Mouse (Mus musculus): ENCODE measurements around the gene Frmd6.

Frmd6 gene

DNA sequence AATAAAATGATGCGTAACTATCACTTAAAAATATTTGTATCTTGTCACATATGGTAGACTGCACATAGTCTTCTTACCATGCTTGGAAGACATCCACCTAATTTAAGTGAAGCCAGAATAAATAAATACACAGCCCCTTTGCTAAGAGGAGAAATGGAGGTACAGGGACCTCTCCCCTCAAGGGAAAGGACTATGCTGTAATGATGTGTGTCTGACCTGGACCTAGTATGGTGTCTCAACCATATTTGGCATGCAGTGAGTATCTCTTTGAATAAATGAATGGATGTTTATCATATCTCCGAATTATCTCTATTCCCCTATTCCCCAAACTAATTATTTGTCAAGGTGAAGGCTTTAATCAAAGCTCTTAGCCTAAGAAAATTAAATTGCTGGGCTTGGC is 15.4 kb upstream of the Frmd6 start:
- no peak for DNase-seq (ENCODE audit: low spot score)

DNA sequence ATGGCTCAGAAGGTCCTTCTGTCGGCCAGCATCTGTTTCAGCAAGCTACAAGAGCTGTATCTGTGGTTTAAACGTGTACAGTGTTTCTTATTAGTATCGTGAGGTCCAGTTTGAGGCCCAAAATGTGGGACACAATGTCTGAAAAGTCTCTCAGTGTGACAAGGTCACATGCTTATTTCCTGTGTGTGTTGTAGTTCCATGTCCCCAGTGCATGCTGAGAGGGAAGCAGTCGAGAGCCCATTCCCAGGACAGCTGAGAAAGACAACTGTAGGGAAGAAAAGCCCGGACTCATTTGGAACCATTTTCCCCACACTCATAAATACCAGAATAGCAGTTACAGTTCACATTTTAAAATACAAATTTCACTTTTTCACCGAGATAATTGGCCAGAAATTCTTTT is 13.5 kb upstream of the Frmd6 start:
- DNase-seq (ENCODE audit: low spot score), result no peak

DNA sequence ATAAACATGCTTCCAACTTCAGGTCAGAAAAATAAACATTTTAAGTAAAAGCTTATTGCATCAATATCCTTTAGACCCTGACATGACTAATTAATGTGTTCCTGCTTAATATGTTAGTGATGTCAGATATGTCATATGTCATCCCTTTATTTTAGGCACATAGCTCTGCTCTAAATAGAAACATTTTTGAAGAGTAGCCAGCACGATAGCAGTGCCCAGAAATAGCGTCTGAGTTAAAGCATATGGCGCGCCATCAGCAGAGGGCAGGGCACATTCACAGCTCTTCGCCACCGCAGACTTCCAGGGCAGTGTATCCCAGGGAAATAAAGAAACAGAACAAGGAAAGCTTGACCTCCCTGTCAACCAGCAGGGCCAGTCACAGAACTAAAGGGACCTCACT is 13.1 kb upstream of the Frmd6 start:
- no peak for DNase-seq (ENCODE audit: low spot score)

DNA sequence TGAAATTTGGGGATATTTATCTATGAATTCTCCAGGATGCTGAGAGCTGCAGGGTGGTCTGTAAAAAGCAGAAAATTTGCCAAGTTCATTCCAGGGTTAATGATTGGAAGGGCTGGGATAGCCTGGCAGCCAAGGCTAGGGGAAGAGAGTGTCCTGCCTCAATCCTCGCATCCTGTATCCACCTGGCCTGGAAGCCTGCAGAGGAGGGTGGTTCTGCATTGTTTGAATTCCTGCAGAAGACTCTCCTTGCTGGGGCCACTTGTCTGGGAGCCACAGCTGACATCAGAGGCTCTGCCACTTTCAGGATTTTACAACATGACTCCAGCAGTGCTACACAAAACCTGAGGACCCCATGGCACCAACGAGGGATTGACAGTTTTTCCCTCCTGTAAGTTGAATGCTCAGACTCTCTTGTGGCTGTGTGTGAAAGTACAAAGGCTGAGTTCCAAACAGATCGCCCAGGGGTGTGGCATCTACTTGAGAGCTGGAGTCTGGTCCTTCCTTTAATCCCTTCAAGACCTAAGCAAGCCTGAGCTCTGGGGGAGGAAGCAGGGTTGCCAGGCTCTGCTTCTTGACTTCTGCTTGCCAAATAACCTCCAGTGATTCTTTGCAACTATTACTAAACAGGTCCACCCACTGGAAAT is 12.4 kb upstream of the Frmd6 start:
- DNase-seq (ENCODE audit: low spot score), result no peak

DNA sequence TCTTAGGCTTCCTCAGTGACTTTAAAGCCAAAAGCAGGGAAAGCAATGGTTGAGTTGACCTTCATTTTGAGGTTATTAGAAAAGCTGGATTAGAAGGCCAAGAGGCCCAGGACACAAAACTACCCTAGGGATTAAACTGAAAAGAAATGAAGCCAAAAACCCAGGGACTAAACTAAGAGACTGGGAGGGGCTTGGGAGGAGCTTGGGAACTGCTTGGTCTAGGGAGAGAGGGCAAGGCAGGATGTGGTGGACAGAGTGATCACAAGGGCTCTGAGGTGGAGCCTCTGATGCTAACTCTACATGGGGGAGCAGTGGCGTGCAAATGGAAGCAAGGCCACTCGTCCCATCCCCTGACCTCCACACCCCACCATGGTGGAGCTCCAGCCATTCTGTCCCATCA is 8.6 kb upstream of the Frmd6 start:
- DNase-seq (ENCODE audit: low spot score), result no peak

DNA sequence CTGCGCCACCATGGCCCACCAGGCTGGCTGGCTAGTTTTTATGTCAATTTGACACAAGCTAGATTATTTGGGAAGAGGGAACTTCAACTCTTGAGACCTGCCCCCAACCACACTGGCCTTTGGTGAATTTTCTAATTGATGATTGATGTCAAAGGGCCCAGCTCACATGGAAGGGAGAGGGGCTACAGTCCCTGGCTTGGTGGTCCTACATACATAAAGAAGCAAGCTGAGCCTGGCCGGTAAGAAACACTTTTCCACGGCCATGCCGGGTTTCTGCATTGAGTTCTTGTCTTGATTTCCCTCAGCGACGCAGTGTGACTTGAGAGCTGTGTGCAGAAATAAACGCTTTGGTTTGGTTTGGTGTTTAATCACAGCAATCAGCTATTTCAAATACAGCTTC is 1.3 kb upstream of the Frmd6 start:
- DNase-seq (ENCODE audit: low spot score), result no peak

DNA sequence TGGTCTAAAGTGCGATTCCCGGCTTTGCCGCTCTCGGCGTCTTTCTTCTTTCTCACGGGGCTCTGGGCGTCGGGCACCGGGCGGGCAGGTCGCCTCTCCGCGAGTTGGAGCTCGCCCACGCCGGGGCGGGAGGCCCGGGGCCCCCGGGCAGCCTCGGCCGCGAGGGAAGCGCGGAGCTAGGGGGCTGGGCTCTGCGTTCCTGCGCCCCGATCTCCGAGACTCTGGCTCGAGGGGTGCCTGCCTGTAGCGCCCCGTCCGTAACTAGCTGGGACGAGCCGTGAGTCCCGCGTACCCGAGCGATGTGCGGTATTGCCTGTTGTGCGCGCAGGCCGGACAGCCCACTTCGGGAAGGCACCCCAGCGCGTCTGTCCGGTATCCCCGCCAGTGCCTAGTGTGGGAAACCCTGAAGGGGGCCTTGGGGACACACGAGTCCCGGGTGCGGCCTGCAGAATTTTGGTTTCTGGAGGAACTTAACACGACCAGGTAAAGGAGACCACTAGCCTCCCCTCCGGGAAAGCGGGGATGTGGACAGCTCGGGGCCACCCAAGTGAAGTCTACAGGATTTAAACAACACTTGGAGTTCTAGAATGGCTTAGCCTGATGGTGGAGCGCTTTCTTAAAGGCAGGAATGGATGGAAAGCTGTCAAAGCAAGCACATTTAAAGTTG is 470 bp downstream of the Frmd6 start:
- no peak for DNase-seq (ENCODE audit: low spot score)

DNA sequence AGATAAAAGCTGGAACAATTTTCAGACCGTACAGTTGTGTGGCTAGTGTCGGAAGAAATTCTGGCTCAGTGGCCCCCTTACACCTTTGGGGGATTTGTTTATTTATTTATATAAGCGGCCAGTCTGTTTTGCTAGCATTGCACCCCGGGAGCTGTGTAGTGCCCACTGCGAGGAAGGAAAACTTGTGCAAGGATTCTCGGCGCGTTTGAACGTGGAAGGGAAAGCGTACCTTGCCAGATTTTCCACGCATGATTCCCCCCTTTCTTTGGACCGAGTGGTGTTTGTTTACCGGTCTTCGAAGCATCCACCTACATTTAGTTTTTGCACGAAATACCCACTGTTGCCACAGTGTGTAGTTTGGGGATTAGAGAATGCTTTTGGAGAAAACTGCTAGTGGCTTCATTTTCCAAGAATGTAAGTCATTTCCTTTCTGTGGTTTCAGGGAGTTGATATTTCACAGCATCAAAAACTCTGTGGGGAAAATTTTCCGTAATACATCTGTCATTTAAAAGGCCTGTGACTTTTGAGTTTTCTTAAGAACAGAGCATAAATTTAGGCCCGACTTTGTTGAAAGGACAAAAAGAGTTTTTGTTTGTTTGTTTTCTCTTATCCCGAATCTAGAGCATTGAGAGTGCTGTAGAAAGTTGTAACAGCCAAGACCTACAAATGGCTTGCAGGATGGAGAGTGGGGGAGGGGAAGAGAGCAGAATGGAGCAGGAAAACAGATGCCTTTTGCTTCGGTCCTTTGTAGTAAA is 1.2 kb downstream of the Frmd6 start:
- DNase-seq (ENCODE audit: low spot score), result no peak

DNA sequence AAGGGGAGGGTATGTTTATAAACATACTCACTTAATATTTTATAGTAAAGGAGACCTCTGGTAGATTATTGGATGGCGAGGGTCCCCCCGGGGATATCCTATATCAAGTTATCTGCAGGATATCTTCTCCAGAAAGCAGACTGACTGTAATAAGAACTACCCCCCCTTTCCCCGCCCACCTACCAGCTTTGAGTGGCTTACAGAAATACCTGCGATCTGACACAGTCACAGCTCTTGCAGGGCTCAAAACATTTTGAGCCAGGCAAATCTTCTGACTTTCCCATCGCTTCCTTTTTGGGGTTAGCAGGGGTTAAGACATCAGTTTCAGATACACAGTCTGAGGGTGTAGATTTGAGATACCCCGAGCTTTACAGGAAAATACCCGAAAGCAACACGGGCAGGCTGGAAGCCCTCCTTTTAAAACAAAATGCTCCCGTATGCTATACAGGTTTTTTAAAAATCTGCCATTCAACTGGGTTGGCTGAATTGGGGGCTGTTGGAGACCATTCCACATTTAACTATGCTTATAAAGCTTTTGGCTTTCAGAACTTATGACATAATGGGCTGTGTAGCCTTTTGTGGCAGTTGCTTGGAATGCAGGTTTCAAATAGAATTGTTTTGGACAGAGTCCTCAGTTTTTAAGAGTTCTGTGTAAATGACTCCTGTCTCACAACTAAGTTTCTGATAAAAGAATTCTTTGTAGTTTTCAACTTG is 2.0 kb downstream of the Frmd6 start:
- no peak for DNase-seq (ENCODE audit: low spot score)

DNA sequence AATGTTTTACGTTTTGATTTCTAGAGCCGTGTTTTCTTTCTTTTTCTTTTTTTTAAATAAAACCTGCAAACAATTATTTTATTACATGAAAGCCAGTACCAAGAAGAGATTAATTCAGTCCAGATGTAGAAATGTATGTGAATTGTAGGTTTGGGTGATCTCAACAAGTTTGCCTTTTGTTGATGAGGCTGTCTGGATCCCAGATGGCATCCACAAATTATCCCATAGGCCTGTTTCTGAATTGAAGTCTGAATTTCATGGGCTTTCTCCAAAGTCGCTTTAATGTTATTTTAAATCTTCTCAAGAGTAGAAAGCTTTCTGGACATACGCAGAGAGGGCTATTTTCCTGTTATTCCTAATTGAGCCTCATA is 2.6 kb downstream of the Frmd6 start:
- no peak for DNase-seq (ENCODE audit: low spot score)

DNA sequence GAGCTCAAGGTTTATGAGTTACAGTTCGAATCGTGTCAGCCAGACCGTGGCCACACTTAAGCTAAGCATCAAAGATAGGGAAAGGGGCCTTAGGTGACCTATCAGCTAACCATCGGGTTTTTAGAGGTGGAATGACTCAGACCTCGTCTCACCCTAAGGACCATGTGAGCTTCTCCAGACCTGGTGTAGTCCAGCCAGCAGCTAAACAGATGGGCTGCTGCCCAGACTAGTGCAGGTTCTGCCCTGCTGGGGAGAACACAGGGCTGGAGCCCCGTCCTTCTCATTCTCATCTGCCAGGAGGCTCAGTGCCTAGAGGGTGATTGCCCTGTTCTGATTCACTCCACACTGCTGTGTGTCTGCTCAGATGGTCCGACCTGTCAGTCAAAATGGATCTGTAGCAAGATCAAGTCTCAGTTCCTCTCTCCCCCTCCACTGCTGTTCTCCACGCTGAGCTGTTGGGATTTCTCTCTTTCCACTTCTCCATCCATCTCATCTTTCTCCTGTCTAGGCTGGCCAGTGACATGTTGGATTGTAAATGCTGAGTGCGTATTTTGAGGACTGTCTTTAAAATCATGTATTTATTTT is 5.8 kb downstream of the Frmd6 start:
- no peak for DNase-seq (ENCODE audit: low spot score)

DNA sequence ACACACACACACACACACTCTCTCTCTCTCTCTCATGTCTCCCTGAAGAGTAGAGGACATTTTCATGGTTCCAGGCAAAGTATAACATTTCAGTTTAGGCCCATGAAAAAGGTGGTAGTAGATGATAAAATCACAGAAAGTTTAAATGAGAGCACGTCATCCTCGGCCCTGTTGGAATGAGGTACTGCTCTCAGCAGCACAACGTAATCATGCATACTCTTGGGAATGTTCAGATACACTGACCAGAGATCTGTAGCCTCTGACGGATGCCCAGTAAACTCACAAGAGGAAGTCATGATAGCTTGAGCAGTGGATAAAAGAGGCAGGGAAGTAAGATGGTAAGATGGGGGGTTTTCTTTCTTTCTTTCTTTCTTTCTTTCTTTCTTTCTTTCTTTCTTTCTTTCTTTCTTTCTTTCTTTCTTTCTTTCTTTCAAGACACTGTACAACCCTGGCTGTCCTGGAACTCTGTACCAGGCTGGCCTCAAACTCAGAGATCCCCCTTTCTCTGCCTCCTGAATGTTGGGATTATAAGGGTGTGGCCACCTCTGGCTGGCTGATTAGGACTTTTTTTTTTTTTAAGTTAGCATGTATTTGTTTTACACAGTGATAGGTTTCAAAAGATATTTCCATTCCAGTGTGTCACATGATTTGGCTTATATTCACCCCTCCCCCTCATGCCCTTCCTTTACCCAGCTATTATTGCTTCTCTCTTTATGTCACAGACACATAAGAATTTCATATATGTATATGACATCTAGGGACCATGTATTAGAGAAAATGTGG is 7.1 kb downstream of the Frmd6 start:
- DNase-seq (ENCODE audit: low spot score), result no peak

DNA sequence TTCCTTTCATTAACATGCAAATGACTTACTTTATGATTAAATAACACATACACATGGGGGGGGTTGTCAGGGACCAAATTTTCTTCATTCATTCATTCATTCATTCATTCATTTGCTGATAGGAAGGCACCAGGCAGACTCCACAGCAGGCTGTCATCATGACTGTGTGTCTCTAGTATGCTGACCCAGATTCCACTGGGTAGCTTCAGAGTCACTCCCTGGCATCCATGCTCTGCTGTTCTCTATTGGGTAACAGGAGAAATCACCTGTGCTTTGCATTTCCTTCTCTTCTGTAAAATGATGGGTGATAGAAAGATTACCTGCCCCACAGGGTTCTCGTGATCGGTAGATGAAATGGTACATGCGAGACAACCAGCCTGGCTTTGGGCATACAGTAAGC is 7.7 kb downstream of the Frmd6 start:
- no peak for DNase-seq (ENCODE audit: low spot score)

DNA sequence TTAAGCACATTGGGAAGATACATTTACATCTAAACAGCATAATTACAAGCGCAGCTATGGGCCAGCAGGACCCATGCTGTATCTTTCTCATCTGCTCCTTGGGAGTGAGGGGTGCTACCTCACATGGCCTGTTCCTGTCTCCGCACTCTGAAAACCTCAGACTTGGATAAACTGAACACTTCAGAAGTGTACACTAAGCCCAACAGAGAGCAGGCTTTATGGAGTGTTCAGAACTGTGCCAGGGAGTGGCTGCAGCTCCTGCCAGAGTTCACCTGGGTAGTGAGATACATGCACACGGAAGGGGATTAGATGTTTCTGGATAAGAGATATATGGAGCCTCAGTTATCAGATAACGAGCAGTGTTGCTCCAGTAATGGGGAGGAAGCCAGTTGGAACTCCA is 8.7 kb downstream of the Frmd6 start:
- DNase-seq (ENCODE audit: low spot score), result no peak

DNA sequence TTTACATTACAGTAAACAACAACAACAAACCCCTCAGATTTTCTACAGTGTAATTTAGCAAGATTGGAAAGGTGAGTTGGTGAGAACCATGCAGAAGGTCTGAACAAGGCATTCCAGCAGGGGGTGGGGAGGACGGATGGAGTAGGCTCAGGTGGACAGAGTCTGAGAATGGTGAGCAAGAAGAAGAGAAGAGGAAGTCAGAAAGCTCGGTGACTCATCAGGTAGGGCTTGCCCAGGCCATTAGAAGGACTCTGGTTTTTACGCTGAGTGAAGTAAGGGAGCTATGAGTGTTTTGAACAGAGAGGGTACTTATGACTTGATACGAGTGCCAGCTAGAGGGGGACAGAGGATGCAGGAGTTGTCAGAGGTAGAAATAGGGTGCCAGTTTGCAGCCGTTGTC is 9.7 kb downstream of the Frmd6 start:
- no peak for DNase-seq (ENCODE audit: low spot score)

DNA sequence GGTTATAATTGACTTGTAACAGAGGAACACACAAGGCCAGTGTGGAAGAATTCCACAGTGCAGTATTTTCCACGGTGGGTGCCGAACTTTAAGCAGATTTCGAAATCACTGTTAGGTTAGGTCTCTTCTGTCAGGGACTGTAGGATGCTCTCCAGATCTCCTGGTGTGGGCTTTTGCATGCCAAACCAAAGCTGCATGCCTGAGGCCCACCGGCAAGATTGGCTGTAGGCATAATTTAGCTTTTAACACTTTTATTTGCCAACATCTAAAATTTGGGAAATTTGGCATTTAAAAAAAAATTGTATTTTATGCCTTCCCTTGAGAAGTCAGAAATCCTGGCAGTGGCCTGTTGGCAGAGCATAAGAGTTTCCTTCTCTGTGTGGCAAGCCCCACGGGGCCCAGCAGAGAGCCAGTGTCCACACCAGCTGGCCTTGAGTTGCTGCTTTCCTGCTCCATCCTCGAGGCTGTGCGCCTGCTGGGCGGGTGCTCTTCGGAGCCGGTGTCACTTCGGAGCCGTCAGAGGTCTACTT is 12.5 kb downstream of the Frmd6 start:
- DNase-seq (ENCODE audit: low spot score), result no peak

DNA sequence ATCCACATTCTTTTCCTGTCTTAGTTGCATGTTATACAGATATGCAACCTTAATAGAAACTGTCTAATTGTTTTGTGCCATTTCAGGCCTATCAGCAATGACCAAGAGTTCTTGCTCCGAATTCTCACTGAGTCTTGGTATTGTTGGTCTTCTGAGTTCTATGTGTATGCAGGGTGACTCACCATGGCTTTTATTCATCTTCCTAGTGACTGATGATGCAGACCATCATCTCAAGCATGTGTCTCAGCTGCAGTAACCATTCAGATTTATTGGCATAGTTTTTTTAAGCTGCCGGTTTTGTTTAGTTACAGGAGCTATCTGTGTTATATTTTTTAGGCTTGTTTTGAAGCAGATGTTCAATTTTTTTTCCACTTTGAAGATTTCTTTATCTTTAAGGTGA is 20.1 kb downstream of the Frmd6 start:
- DNase-seq (ENCODE audit: low spot score), result no peak

DNA sequence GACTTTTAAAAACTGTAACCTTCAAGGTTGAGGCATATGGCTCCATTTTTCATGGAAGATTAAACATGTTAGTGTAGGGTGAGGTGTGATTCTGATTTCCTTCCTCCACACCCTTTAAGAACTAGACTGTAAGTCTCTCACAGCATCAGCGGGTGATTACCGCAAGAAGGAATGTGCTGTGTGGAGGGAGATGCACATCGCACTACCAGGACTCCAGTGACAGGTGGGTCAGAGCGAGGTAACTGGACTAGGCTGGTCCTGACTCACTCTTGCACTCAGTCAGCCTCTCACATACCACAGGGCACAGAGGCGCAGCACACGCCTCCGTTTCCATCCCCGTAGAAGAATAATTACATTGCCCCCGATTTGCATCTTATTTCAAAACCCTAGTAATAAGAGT is 23.7 kb downstream of the Frmd6 start:
- DNase-seq (ENCODE audit: low spot score), result no peak

DNA sequence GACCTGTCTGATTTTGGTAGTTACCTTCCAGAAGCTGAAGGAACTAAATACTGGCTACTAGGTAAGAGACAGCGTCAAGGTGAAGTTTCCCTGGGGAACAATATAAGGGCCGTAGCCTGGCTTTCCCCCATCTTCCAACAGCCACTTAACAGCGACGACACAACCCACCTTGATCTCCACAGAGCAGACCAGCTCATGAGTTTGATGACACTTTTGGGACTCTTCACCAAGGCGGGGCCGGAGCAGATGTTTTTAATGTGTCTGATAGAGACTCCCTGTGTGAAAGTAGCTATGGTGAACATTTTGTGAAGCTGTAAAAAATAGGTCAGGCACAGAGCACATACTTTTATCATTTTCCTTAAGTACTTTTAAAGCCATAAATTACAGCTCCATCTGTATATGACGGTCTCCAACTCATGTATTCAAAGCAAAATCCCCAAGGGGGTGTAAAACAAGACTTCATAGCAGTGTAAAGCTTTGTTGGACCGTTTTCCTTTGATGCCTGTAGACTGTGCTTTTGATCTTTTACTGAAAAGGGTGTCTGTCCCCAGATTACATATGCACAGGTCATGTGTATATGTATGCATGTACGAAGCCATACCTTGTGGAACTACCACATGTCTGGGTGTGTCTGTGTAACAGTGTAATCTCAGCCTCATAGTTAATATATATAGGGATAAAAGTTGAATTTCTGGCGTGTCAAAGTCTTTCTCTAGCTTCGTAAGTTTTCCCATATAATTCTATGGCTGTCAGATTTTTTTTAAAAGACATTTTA is 24.4 kb downstream of the Frmd6 start:
- no peak for DNase-seq (ENCODE audit: low spot score)

DNA sequence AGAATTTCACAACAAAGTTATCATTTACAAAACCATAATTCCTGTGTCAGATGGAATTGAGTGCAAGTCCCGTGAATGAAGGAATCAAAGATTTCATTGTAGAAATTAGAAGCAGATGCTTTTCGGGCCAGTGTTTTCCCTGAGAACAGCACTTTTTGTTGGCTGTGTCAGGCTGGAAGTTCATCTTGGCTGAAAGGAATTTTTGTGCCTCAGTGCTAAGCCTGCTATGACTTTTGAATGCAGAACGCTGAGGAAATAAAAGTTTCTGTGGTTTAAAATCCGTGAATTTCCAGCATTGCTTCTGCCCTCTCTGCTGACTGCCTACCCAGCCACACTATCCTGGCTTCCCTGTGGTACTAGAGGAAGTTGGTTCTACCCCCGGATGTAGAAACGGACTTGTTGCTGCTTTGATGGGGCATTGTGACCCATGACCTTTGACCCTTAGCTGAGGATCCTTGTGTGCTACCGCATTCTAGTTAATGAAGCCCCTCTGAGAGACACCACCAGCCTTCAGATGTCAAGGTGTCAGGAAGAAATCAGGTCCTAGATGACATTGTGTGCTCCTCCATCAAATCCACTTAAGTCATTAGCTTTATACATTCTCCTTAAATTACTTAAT is 26.1 kb downstream of the Frmd6 start:
- no peak for DNase-seq (ENCODE audit: low spot score)

Data from left cerebral cortex, adult 11 months (tissue).